Mouse (Mus musculus) ES-E14 (cell line): Measurements from ENCODE around the gene Stk24. TPM values are rescaled to one million over a fixed set of nuclear protein-coding genes. Genes with fewer than 3 reads are reported as not detected.

ENCODE experiments used
- DNase-seq: peaks from one replicate; pipeline ENCODE4 v3.0.0-alpha.2; 2013; ENCODE audit warnings: low read depth, low spot score
- H3K27ac ChIP-seq: 2 replicates; pipeline ENCODE4 v1.5.1; 2012; ENCODE audit warnings: low read depth, mild to moderate bottlenecking, low read length, moderate library complexity, mixed read lengths; ENCODE audit not compliant: poor library complexity, insufficient read depth, severe bottlenecking
- H3K36me3 ChIP-seq: 2 replicates; pipeline ENCODE4 v1.6.1; 2012; ENCODE audit warnings: mild to moderate bottlenecking, low read length, moderate library complexity, mixed read lengths; ENCODE audit not compliant: control insufficient read depth, poor library complexity, insufficient read depth, severe bottlenecking
- H3K4me1 ChIP-seq, 2 experiments: fragments of 150-350 bp in 1 of 2; sonication (generic) in 1 of 2; 2 replicates each; pipeline ENCODE4 v1.6.1; 2012; ENCODE audit warnings: low read length in 2 of 2, mild to moderate bottlenecking in 1 of 2, mixed read lengths in 1 of 2; ENCODE audit not compliant: control insufficient read depth in 2 of 2, insufficient read depth in 2 of 2, poor library complexity in 1 of 2
- H3K4me3 ChIP-seq, 2 experiments: fragments of 150-350 bp in 1 of 2; sonication (generic) in 1 of 2; 2 replicates each; pipeline ENCODE4 v1.5.1; 2012; ENCODE audit warnings: low read length in 2 of 2, low read depth in 1 of 2, mild to moderate bottlenecking in 1 of 2, mixed read lengths in 1 of 2; ENCODE audit not compliant: insufficient read depth in 1 of 2, poor library complexity in 1 of 2, severe bottlenecking in 1 of 2
- H3K9ac ChIP-seq: 2 replicates; pipeline ENCODE4 v1.6.1; 2012; ENCODE audit warnings: low read depth, mild to moderate bottlenecking, low read length, mixed read lengths; ENCODE audit not compliant: poor library complexity, insufficient read depth, severe bottlenecking
- H3K9me3 ChIP-seq: fragments of 150-350 bp; sonication (generic); 2 replicates; pipeline ENCODE4 v1.6.1; 2012; ENCODE audit warnings: low read depth, mild to moderate bottlenecking, low read length; ENCODE audit not compliant: control insufficient read depth, insufficient read depth
- CHD2 ChIP-seq: IDR thresholded peaks from 2 replicates; pipeline ENCODE4 v1.6.1; 2014; ENCODE audit warnings: mild to moderate bottlenecking, low read depth, low read length, inconsistent platforms
- HCFC1 ChIP-seq: IDR thresholded peaks from 2 replicates; pipeline ENCODE4 v1.6.1; 2012; ENCODE audit warnings: low read length, inconsistent platforms, borderline replicate concordance; ENCODE audit not compliant: insufficient read depth
- MAFK ChIP-seq: IDR thresholded peaks from 2 replicates; pipeline ENCODE4 v1.6.1; 2014; ENCODE audit warnings: mild to moderate bottlenecking, low read depth, low read length, inconsistent platforms; ENCODE audit not compliant: insufficient read depth
- ZC3H11A ChIP-seq: IDR thresholded peaks from 2 replicates; pipeline ENCODE4 v1.6.1; 2012; ENCODE audit warnings: low read depth, mild to moderate bottlenecking, inconsistent platforms, low read length, borderline replicate concordance
- ZNF384 ChIP-seq: IDR thresholded peaks from 2 replicates; pipeline ENCODE4 v1.6.1; 2012; ENCODE audit warnings: low read depth, low read length, inconsistent platforms
- in situ Hi-C, 2 experiments: fragments of 600-800 bp; cut with MboI; formaldehyde crosslinking; loops; one replicate each; pipeline ENCODE4 v1.15.1; 2025; ENCODE audit warnings: low sequenced_read_pairs in 2 of 2, inconsistent platforms in 1 of 2; ENCODE audit not compliant: unreplicated experiment in 2 of 2
- total RNA-seq: library from RNA; depleted of rRNA; stranded (reverse); fragments of 300-350 nt; gene quantifications from 2 replicates; pipeline ENCODE4 v1.2.3, GENCODE M21; 2012

Gene Stk24
- total RNA-seq, 1 experiment: 21.2 TPM

- in situ Hi-C loops: no loop called here
- no peaks in the 10 kb centered on the region for H3K9me3 ChIP-seq
- TF ChIP-seq HCFC1: no peak
- no peak overlapping the region for H3K27ac ChIP-seq
- no peak overlapping the region for H3K4me3 ChIP-seq
- no peaks in the 10 kb centered on the region for H3K36me3 ChIP-seq
- no peak overlapping the region for H3K9ac ChIP-seq
- no peak for DNase-seq
- H3K4me1 ChIP-seq: peaks cover 5 to 12% of the 10 kb centered on the region in 2 experiments; a peak in 3 of 4 replicates
Observed at GRCm38 (mm10) chr14:121324521-121325330, 55.1 kb downstream of the Stk24 start.

- in situ Hi-C loops: no loop called here
- no peaks in the 10 kb centered on the region for H3K36me3 ChIP-seq
- peaks cover 5 to 16% of the 10 kb centered on the region in 2 experiments; a peak in 3 of 4 replicates for H3K4me1 ChIP-seq
- TF ChIP-seq CHD2: no peak
- no peak for TF ChIP-seq HCFC1
- no peak for TF ChIP-seq ZC3H11A
- no peak for TF ChIP-seq ZNF384
- TF ChIP-seq MAFK: no peak
- no peak overlapping the region for H3K4me3 ChIP-seq
- no peak overlapping the region for H3K27ac ChIP-seq
- H3K9me3 ChIP-seq: no peaks in the 10 kb centered on the region
- no peak overlapping the region for H3K9ac ChIP-seq
- no peak for DNase-seq
Observed at GRCm38 (mm10) chr14:121322641-121323040, 57.2 kb downstream of the Stk24 start.

GRCm38 (mm10) chr14:121322150-121322549 lies 57.7 kb downstream of the Stk24 start:
- peaks cover 1 to 18% of the 10 kb centered on the region in 2 experiments; a peak in 3 of 4 replicates for H3K4me1 ChIP-seq
- no peaks in the 10 kb centered on the region for H3K36me3 ChIP-seq
- no peak overlapping the region for H3K27ac ChIP-seq
- in situ Hi-C loops: no loop called here
- H3K9ac ChIP-seq: no peak overlapping the region
- TF ChIP-seq MAFK: no peak
- no peak for TF ChIP-seq ZNF384
- TF ChIP-seq CHD2: no peak
- no peak for TF ChIP-seq ZC3H11A
- TF ChIP-seq HCFC1: no peak
- H3K4me3 ChIP-seq: no peak overlapping the region
- DNase-seq: no peak
- no peaks in the 10 kb centered on the region for H3K9me3 ChIP-seq

- Histone ChIP-seq H3K4me1 (peaks cover 0 to 20% of the 10 kb centered on the region in 2 experiments; a peak in 2 of 4 replicates), H3K9ac (no peak overlapping the region), H3K4me3 (no peak overlapping the region), H3K36me3 (no peaks in the 10 kb centered on the region), H3K9me3 (no peaks in the 10 kb centered on the region), H3K27ac (no peak overlapping the region)
- TF ChIP-seq HCFC1 (no peak), ZNF384 (no peak), ZC3H11A (no peak), CHD2 (no peak), MAFK (no peak)
- no peak for DNase-seq
- in situ Hi-C loops: no loop called here
Observed at GRCm38 (mm10) chr14:121318382-121318781, 61.4 kb downstream of the Stk24 start.

- Histone ChIP-seq H3K9ac (no peak overlapping the region), H3K4me1 (peaks cover 0 to 14% of the 10 kb centered on the region in 2 experiments; a peak in 2 of 4 replicates), H3K36me3 (no peaks in the 10 kb centered on the region), H3K27ac (peak overlapping the region; percentile 8; the same call in 1 of the 2 replicates), H3K4me3 (no peak overlapping the region), H3K9me3 (no peaks in the 10 kb centered on the region)
- no peak for DNase-seq
- in situ Hi-C loops: no loop called here
- TF ChIP-seq CHD2: no peak
- no peak for TF ChIP-seq HCFC1
- no peak for TF ChIP-seq ZNF384
- no peak for TF ChIP-seq MAFK
- TF ChIP-seq ZC3H11A: no peak
Observed at GRCm38 (mm10) chr14:121317312-121317671, 62.5 kb downstream of the Stk24 start.
